Mouse (Mus musculus) A20 (cell line): ENCODE data around the gene Hspa2.
A peak's percentile ranks its signal among the peaks of the same experiment; 100 is the strongest.
"Not testable (repeated sequence)": the region's sequence is repeated elsewhere in the genome, so short reads cannot be mapped to it uniquely, and the experiment has no call there.

Experiments used
- DNase-seq: peaks from one replicate; pipeline ENCODE4 v3.0.0-alpha.2; 2011; ENCODE audit warnings: low read depth, low spot score

Gene Hspa2

GRCm38 (mm10) chr12:76434111-76434510 lies 30.1 kb downstream of the Hspa2 start:
- DNase-seq, result no peak

GRCm38 (mm10) chr12:76435084-76435483 lies 31.1 kb downstream of the Hspa2 start:
- DNase-seq, result no peak

- DNase-seq, result no peak
These were observed 31.6 kb downstream of the Hspa2 start for GRCm38 (mm10) chr12:76435549-76435948.

GRCm38 (mm10) chr12:76443488-76443887 lies 39.5 kb downstream of the Hspa2 start:
- DNase-seq, result not testable (repeated sequence)

- DNase-seq, result peak; percentile 93
These were observed 40.4 kb downstream of the Hspa2 start for GRCm38 (mm10) chr12:76444359-76444772.

- DNase-seq, result peak; percentile 61
These were observed 40.9 kb downstream of the Hspa2 start for GRCm38 (mm10) chr12:76444862-76445261.

GRCm38 (mm10) chr12:76446201-76446600 lies 42.2 kb downstream of the Hspa2 start:
- DNase-seq, result no peak

GRCm38 (mm10) chr12:76448127-76448526 lies 44.2 kb downstream of the Hspa2 start:
- no peak for DNase-seq

GRCm38 (mm10) chr12:76452203-76452602 lies 48.2 kb downstream of the Hspa2 start:
- no peak for DNase-seq
